Mouse (Mus musculus) left cerebral cortex, adult 11 months (tissue): ENCODE measurements at regions not wholly inside any gene's neighbourhood (a gene's known extent, or its start where the extent isn't known, plus 50 kb on each side); places are given as distances from the start of the nearest gene placed in this dataset.
"Not testable (repeated sequence)": the region's sequence is repeated elsewhere in the genome, so short reads cannot be mapped to it uniquely, and the experiment has no call there.

Source experiments
- DNase-seq: peaks from one replicate; pipeline ENCODE4 v3.0.0; 2022; ENCODE audit warnings: low spot score

DNA sequence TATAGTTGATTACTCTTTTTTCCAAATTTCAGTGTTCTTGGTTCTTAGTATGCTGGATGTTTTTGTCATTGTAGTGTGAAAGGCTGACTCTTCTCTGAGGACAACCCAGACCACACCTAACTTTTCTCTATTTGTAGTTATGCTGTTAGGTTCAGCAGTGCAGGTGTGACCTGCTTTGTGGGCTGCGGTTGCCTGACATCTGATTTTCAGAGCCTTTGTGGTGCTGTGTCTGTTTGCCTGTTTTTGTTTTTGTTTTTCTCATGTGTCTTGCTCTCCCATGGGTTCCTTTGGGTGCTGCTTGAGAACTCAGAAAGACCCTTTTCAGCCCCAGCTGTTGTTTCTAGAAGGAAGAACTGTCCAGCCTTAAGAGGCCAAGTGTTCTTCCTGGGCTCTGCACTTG is 52.0 kb upstream of the Trpm1 start:
- no peak for DNase-seq

DNA sequence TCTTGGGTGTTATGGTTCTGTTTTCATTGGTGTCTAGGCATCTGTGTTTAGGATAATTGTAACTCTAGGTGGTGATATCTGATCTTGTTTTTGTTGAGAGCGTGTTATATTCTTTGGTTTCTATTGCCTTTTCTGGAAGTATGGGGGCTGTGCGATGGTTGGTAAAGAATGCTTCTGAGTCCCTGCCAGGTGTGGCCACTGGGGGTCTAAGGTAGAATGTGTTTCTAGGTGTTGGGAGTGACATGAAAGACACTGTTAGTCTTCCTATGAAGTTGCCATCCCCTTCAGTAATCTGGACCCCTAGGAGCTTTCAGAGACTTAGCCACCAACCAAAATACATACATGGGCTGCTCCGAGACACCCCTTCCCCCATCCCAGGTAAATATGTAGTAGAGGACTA is 54.0 kb upstream of the Trpm1 start:
- no peak for DNase-seq

DNA sequence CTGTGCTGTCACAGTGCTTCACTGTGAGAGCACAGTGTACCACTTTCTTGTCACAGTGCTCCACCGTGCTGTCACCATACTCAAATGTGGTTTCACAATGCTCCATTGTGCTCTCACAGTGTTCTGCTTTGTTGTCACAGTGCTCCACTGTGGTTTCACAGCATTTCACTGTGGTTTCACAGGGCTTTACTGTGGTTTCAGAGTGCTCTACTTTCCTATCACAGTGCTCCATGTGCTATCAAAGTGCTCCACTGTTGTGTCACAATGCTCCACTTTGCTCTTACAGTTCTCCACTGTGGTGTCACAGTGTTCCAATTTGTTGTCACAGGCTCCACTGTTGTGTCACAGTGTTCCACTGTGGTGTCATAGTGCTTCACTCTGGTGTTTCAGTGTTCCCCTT is 63.6 kb upstream of the Trpm1 start:
- DNase-seq = no peak

DNA sequence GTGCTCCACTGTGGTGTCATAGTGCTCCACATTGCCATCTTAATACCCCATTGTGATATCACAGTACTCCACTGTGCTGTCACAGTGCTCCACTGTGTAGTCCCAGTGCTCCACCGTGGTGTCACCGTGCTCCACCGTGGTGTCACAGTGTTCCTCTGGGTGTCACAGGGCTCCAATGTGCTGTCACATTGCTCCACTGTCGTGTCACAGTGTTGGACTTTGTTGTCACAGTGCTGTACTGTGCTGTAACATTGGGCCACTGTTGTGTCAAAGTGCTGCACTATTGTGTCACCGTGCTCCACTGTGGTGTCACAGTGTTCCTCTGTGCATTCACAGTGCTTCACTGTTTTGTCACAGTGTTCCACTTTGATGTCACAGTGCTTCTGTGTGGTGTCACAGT is 64.6 kb upstream of the Trpm1 start:
- DNase-seq = no peak

DNA sequence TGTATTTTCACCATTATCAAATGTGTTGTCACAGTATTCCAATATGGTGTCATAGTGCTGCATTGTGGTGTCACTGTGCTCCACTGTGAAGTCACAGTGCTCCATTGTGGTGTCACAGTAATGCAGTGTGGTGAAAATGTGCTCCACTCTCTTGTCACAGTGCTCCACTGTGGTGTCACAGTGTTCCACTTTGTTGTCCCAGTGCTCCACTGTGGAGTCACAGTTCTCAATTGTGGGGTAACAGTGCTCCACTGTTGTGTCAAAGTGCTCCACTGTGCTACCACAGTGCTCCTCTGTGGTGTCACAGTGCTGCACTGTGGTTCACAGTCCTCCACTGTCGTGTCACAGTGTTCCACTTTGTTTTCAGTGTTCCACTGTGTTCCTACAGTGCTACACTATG is 69.7 kb upstream of the Trpm1 start:
- not testable (repeated sequence) for DNase-seq

DNA sequence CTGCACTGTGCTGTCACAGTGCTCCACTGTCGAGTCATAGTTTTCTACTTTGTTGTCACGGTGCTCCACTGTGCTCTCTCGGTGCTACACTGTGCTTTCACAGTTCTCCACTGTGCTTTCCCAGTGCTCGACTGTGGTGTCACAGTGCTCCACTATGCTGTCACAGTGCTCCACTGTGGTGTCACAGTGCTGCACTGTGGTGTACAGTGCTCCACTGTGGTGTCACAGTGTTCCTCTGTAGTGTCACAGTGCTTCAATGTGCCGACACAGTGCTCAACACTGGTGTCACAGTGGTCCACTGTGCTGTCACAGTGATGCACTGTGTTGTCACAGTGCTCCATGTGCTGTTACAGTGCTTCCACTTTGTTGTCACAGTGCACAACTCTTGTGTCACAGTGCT is 71.0 kb upstream of the Trpm1 start:
- no peak for DNase-seq

DNA sequence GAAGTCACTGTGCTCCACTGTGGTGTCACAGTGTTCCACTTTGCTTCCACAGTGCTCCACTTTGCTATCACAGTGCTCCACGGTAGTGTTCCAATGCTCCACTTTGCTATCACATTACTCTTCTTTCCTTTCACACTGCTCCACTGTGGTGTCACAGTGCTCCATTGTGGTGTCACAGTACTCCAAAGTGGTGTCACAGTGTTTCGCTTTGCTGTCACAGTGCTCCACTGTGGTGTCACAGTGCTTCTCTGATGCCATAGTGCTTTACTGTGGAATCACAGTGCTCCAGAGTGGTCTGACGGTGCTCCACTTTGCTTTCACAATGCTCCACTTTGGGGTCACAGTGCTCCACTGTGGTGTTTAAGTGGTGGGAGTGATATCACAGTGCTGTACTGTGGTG is 71.4 kb upstream of the Trpm1 start:
- DNase-seq = no peak

DNA sequence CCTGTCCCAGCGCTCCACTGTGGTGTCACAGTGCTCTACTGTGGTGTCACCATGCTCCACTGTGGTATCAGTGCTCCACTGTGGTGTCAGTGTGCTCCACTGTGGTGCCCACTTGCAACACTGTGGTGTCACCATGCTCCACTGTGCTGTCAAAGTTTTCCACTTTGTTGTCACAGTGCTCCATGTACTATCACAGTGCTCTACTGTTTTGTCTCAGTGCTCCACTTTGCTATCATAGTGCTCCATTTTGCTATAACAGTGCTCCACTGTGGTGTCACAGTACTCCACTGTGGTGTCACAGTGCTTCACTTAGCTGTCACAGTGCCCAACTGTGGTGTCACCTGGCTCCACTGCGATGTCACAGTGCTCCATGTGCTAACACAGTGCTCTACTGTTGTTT is 72.0 kb upstream of the Trpm1 start:
- DNase-seq = no peak

DNA sequence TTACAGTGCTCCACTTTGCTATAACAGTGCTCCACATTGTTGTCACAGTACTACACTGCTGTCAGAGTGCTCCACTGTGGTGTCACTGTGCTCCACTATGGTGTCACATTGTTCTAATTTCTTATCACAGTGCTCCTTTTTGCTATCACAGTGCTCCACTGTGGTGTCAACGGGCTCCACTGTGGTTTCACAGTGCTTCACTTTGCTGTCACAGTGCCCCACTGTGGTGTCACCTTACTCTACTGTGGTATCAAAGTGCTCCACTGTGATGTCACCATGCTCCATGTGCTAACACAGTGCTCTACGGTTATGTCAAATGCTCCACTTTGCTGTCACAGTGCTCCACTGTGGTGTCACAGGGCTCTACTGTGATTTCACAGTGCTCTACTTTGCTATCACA is 72.6 kb upstream of the Trpm1 start:
- DNase-seq = no peak

DNA sequence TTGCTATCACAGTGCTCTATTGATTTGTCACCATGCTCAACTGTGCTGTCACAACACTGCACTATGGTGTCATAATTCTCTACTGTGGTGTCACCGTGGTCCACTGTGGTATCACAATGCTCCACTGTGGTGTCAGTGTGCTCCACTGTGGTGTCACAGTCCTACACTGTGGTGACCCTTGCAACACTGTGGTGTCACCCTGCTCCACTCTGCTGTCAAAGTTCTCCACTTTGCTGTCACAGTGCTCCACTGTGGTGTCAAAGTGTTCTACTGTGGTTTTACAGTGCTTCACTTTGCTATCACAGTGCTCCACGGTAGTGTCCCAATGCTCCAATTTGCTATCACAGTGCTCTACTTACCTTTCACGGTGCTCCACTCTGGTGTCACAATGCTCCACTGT is 74.3 kb upstream of the Trpm1 start:
- DNase-seq = no peak

DNA sequence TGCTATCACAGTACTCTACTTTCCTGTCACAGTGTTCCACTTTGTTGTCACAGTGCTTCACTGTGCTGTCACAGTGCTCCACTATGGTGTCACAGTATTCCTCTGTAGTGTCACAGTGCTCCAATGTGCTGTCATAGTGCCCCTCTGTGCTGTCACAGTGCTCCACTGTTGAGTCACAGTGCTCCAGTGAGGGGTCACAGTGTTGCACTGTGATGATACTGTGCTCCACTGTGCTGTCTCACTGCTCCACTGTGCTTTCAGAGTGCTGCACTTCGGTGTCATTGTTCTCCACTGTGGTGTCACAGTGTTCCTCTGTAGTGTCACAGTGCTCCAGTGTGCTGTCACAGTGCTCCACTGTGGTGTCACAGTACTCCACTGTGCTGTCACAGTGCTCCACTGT is 75.0 kb upstream of the Trpm1 start:
- no peak for DNase-seq

DNA sequence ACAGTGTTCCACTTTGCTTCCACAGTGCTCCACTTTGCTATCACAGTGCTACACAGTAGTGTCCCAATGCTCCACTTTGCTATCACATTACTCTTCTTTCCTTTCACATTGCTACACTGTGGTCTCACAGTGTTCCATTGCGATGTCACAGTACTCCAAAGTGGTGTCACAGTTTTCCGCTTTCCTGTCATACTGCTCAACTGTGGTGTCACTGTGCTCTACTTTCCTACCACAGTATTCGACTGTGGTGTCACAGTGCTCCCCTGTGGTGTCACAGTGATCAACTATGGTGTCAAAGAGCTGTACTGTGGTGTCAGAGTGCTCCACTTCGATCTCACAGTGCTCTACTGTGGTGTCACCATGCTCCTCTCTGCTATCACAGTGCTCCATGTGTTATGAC is 76.1 kb upstream of the Trpm1 start:
- no peak for DNase-seq

DNA sequence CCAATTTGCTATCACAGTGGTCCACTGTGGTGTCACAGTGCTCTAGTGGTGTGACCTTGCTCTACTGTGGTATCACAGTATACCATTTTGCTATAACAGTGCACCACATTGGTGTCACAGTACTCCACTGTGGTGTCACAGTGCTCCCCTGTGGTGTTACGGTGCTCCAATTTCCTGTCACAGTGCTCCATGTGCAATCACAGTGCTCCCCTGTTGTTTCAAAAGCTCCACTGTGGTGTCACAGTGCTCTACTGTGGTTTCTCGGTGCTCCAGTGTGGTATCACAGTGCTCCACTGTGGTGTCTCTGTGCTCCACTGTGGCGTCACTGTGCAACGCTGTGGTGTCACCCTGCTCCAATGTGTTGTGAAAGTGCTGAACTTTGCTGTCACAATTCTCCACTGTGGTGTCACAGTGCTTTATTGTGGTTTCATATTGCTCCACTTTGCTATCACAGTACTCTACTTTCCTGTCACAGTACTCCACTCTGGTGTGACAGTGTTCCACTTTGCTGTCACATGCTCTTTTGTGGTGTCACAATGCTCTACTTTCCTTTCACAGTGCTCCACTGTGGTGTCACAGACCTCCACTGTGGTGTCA is 76.8 kb upstream of the Trpm1 start:
- DNase-seq = no peak

DNA sequence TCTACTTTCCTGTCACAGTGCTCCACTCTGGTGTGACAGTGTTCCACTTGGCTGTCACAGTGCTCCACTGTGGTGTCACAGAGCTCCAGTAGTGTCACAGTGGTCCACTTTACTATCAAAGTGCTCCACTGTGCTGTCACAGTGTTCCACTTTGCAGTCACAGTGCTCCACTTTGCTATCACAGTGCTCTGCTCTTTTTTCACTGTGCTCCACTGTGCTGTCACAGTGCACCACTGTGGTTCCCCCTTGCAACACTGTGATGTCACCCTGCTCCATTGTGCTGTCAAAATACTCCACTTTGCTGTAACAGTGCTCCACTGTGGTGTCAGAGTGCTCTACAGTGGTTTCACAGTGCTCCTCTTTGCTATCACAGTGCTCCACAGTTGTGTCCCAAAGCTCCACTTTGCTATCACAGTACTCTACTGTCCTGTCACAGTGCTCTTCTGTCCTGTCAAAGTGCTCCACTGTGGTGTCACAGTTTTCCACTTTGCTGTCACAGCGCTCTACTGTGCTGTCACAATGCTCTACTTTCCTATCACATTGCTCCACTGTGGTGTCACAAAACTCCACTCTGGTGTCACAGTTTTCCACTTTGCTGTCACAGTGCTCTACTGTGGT is 77.8 kb upstream of the Trpm1 start:
- DNase-seq = no peak

DNA sequence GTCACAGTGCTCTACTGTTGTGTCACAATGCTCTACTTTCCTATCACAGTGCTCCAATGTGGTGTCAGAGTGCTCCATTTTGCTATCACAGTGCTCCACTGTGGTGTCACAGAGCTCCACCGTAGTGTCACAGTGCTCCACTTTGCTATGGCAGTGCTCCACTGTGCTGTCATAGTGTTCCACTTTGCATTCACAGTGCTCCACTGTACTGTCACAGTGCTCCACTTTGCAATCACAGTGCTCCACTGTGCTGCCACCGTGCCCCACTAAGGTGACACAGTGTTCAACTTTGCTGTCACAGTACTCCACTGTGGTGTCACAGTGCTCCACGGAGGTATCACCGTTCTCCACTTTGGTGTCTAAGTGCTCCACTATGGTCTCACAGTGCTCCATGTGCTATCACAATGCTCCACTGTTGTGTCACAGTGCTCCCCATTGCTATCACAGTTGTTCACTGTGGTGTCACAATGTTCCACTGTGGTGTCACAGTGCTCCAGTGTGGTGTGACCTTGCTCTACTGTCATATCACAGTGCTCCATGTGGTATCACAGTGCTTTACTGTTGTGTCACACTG is 78.9 kb upstream of the Trpm1 start:
- DNase-seq = no peak

DNA sequence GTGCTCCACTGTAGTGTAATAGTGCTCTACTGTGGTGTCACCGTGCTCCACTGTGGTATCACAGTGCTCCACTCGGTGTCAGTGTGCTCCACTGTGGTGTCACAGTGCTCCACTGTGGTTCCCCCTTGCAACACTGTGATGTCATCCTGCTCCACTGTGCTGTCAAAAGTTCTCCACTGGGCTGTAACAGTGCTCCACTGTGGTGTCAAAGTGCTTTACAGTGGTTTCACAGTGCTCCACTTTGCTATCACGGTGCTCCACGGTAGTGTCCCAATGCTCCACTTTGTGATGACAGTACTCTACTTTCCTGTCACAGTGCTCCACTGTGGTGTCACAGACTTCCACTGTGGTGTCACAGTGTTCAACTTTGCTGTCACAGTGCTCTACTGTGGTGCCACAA is 79.4 kb upstream of the Trpm1 start:
- DNase-seq = no peak

DNA sequence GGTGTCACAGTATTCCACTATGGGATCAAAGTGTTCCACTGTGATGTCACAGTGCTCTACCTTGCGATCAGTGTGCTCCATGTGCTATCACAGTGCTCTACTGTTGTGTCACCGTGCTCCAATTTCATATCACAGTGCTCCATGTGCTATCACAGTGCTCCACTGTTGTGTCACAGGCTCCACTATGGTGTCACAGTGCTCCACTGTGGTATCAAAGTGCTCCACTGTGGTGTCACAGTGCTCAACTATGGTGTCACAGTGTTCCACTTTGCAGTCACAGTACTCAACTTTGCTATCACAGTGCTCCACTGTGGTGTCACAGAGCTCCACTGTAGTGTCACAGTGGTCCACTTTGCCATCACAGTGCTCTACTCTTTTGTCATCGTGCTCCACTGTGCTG is 79.9 kb upstream of the Trpm1 start:
- DNase-seq = no peak

DNA sequence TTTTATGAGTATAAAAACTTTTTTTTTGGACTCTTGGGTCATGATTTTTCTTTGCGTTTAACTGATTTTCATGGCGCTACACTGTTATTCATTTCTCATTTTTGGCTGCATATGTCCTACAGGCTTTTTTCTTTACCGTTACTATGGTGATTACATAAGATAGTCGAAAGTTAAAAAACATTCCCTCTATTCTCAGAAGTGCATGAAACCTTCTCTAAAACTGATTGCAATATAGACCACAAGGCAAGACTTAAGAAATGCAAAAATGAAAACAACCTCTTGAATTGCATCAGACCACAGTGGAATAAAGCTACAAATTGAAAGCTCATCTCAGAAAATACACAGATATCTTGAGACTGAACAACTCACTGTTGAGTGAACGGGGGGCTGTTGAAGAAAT is 82.7 kb upstream of the Trpm1 start:
- DNase-seq = no peak

DNA sequence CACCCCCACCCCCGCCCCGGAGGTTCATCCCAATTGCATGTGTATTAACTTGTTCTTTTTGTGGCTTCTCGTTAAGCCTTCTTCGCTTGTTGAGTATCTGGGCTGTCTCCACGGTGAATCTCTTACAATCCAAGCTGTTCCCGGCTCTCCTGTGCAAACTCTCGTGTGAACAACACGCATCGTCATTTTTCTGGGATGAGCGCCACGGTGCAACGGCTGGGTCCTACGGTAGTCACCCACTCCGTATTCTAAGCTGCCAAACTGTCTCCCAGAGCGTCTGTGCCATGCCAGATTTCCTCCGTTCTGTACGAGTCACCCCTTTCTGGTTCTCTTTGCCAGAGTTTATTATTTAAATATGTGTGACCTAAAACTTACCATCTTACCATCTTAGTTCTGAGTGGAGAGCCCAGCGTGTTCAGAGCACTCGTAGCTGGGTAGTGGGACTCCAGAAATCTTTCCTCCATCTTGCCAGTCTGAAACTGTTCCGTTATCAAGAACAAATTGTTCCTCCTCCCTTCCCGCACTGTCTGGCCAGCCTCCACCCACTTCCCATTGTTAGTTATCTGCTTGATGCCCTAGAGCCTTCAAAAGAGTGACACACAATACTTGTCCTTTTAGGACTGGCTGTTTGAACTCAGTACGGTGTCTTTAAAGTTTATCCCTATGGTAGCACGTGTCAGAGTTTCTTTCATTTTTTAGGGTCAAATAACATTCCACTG is 87.9 kb upstream of the Trpm1 start:
- peak; percentile 79 for DNase-seq

DNA sequence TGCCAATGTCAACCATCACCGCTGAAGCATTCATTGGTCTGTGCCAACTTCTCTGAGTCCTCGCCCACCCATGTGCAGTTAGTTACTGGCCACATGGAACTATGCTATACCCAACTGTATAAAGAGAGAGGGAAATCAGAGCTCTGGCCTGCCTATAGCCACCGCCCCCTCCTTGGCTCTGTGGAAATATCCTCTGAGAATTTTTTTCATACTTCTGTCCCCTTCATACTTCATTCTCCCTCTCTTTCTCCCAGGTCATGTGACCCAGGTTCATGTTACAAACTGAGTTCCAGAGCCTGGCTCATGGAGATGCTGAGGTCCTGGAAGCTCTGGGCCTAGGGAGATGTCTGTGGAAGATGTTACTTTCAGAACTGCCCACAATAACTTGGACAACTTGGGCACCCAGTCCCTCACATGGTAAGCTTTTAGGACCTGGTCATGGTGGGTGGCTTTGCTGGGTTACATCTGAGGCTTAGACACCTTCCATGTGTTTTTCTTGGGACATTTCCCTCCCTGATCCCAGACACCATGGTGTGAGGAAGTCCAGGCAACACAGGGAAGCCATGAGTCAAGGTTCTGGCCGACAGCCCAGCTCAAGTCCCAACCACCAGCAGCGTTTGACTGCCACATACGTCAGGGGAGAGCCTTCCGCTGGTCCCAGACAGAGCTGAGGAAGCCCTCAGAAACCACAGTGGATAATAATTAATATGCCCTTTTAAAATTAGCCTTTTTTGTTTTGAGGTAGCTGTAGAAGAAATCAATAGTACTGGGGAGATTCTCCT is 89.0 kb upstream of the Trpm1 start:
- peak; percentile 43 for DNase-seq

DNA sequence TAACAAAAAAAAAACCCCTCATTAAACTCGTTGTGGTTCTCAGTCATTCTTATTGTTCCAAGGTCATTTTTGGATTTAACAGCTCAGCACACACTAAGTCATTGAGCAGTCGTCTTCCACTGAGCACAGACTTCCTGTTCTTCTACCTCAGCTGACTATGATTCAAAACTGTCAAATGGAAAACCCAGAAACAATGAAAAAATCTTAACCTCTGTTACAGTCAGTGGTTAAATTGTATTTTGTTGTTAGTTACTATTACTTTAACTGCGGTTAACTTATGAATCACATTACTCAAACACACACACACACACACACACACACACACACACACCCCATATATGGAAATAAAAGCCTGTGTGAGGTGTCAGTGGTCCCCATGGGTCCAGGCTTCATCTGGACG is 92.5 kb upstream of the Trpm1 start:
- DNase-seq = no peak

DNA sequence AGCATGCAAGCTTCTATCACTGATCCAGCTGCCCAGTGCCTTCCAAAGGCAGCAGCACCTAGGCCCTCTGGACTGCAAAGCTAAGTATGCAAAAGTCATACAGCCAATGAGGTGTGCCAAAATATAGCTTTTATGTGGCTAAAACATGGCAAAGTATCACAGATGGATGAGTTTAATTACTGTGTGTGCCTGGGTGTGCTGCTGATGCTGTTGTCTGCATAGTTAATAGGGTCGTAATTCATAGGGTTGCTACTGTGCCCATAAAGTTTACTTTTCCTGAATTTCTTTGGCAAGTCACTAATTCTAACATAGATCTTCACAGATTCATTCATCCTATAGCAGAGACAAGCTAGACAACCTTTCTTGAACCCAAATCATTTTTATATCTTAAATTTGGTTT is 93.1 kb upstream of the Trpm1 start:
- DNase-seq = no peak

DNA sequence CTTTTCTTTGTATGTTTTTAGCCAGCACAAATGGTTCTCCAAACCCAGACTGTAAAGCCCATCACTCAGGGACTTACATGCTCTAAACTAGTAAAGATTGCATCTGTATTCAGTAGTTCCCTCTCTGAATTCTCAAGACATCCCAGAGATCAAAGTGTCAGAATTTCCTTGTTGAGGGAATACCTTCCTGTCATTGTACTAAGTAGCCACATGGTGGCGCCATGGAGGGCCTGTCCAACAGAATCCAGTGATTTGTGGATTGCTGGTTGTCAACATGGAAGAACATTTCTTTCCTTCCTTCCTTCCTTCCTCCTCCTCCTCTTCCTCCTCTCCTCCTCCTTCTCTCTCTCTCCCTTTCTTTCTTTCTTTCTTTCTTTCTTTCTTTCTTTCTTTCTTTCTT is 93.6 kb upstream of the Trpm1 start:
- no peak for DNase-seq
